Mouse (Mus musculus) urinary bladder, postnatal 10 days (tissue): ENCODE measurements around the gene Aanat.

ENCODE experiments used
- DNase-seq: peaks from one replicate; pipeline ENCODE4 v3.0.0; 2022; ENCODE audit warnings: low spot score

Gene Aanat

DNA sequence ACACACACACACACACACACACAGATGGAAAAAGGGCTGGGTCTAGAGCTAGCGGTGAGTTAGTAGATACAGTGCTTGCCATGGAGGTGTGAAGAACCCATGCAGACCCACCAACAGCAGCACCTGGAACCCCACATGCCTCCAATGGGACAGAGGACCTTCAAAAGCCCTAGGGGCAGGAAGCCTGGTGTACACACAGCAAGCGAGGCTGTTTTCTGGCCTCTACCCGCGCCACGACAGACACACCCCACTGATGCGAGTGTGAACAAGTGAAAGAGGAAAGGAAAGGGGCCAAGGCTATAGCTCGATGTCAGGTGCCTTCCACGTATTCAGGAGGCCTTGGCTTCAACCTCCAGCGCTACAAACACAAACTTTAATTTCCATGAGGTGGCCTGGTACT lies 25.7 kb downstream of the Aanat start:
- no peak for DNase-seq

DNA sequence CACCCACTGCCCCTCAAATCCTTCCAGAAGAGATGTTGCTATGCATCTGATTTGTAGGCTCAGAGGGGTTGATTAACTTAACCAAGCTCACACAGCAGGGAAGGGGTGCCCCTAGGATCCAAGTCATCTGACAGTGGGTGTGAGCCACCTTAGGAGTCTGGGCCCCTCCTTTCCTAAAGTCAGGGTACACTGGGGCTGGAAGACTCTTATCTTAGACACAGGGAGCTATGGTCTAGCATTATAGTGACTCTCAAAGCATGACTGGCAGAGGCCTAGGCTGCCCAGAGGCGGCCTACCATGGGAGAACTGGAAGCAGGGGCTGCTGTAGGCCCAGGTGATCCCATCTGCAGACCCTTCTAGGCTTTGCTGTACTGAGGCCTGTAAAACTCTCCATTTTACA lies 26.3 kb downstream of the Aanat start:
- no peak for DNase-seq

DNA sequence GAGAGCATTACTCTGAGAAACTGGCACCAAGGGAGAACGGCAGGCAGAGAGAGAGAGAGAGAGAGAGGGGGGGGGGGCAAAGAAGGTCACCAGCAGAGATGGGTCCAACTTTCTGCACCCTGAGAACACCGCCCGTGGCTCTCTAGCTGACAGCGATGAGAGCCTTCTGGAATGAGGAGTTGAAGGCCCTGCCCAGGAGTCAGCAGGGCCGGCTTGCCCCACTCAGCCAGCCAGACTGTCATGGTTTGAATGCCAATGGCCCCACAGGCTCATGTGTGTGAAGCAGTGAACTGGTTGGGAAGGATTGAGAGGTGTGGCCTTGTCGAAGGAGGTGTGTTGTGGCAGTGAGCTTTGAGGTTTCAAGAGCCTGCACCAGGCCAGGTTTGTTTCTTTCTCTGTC lies 27.0 kb downstream of the Aanat start:
- no peak for DNase-seq

DNA sequence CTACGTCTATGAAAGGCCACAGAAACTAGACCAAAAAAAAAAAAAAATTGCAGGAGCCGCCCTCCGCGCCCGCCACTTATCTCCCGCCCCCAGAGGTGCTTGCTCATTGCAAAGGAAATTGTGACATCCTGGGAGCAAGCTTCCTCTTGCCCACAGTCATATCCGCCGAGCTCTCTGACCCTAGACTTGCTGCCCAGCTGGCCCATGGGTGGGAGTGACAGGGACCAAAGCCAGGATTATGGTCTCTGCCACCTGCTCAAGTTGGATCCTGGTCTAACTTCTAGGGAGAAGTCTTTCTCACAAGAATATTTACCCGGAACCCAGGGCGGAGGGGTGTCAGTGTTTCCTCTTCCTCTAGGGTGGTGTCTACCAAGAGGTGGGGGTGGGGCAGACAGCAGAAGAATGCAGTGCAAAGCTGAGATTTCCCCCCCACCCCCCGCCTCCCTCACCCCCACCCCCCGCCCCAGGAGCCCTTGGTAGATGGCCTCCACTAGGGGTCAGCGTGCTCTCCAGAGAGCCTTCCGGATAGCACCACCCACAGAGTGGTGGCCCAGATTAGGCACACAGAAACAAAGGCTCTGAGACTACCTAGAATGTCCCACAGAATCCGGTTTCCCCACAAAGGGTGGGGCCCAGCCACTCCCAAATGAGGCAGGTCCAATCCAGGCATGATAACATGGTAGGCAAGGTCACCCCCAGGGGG lies 29.7 kb downstream of the Aanat start:
- DNase-seq, result no peak

DNA sequence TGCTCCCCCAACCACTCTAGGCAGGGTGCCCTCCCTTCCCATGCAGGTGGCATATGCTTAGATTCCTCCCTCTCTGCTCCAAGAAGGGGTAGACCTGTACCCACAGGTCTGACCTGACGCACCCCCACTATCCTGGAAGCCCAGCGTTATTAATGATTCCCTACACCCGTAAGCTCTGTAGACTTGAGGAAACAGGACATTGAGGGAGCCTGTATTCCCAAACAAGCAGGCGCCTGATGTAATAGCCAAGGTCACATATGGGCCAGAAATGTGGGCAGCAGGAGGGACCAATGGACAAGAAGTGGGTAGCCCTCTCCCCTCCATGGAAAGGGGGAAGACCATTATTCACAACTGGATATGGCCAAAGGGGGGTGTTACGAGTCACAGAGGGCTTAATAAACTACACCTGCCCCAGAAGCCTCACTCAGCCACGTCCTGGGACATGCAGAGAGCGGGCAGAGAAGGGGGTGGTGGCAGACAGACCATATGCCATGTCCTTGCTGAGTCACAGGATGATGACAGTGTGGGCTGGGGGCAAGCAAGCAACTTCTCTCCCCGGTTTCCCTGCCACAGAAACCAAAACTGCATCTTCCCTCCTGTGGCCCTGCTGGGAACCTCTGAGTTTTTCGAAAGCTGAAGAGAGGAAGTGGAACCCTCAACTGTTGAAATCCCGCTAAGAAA lies 30.3 kb downstream of the Aanat start:
- no peak for DNase-seq

DNA sequence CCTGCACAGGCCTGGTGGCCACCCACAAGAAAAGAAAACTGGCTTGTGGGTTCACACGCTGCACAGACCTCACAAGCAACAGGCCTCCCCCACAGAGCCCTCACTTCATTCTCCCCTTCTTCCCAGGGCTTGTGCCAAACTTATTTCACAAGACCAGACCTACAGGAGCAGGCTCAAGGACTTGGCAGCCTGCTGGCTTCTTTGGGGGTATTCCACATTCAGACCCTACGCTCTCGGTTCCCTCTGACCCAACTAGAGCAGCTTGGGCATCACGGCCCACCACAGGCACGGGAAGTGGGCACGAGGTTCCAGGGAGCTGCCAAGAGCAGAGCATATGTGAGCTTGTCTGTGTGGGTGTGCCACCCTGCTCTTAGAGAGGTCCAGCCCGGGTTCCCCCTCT lies 31.4 kb downstream of the Aanat start:
- no peak for DNase-seq

DNA sequence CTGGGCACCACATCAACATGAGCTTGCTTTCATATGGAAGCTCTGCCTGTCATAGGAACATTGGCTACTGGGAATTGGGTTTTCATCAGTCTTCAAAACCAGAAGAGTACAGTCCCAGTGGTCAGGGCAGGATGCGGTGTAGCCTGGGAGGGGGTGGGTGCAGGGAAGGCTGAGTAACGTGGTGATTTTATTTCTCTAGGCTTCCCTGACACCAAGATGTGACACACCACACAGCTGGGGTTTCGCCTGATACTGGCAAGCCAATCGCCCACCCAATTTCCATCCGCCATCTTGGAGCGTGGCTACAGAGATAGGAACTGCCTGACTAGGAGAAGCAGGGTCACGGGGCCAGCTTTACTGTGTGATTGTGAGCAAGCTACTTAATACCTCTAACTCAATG lies 32.4 kb downstream of the Aanat start:
- no peak for DNase-seq

DNA sequence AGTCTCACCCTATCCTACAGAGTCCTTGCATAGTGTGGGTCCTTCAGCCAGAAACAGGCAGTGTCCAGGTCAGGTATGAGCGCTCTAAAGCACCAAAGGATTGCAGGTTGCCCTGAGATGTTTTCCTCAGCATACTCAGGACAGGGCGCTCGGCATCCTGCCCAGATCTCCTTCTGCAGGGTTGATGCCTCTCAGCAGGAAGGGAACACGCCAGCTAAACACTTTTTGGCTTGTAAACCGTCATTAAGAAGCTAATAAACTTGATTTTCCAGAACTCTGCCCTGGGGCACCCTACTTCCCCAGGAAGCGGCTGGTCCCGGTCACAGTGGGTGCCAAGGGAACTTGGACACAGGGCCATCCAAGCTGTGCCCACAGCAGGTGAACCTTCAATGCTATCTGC lies 32.9 kb downstream of the Aanat start:
- no peak for DNase-seq

DNA sequence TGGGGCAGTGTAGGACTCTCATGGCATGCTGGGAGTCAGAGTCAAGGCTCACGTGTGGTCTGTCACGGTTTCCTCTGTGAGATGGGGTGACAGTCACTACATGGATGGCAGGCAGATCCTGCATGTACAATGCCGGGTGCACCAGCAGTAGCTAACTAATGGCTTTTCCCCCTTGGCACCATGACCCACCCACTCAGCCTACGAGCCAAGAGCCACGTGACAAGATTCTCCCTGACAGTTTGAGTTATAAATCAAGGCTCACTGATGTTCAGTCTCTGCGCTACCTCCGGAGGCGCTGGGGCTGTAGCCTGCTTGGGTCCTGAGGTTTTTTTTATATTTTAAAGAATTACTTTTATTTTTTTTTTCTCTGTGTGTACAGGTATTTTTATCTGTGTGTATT lies 33.3 kb downstream of the Aanat start:
- DNase-seq, result no peak

DNA sequence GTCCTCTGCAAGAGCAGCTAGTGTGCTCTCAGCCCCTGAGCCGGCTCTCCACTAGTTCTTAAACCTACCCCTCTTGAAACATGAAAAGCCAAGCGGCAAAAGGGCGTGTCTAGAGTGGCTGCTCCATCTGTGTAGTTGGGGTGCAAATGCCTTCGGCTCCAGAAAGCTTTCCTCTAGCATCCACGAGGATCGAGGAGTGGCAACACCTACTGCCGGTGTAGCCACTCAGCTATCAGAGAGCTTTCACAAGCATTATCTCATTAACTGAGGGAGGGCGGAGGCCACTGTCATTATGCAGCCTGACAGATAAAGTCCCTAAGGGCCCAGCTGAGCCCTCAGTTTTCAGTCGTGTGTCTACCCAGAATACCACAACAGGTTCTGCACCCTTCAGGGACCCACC lies 33.8 kb downstream of the Aanat start:
- DNase-seq, result no peak

DNA sequence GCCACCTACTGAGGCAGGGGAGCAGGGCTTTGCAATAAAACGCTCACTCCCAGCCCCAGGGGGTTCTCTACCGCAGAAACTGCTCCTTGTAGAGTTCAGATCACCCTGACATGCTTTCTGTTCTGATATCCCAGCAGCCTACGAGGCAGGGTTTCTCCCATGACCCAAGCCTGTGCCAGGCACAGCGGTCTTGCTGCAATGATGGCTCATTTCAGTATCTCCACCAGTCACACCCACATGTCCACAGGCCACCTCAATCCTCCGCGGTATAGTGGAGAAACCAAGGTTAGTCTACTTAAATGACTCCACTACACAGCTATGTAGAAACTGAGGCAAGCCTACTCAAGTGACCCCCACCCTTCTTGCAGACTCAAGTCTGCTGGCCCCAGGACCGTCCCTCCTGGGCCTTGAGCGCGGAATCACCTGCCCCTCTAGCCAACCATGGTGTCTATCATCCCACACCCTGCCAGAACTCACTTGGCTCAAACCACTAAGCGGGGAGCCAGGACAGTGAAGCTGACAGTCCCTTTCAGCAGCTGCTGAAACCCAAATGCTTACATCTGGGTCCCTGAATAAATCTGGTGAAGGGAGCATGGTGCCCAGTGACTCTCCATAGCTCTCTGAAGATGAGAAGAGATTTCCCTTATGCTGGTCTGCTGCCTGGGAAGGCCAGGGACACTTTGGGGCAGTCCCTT lies 34.5 kb downstream of the Aanat start:
- no peak for DNase-seq

DNA sequence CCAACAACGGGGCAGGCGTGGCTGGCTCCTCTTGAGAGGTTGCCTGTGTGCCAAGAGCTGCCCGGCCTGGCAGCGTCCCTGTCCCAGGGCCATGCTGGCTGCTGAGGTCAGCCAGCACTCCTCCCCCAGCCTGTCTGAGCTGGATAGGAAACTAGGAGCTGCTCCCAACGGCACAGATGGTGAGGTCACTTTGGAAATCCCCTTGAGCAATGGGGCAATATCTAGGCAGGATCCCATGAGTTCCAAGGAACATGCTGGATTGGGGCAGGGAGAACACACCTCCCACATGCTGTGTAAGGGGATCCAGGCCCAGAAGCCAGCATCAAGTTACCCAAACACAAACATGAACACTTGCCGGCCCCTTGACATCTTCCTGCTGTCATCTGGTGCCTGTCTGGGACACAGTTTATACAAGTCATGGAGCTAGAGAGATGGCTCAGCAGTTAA lies 35.0 kb downstream of the Aanat start:
- DNase-seq, result no peak

DNA sequence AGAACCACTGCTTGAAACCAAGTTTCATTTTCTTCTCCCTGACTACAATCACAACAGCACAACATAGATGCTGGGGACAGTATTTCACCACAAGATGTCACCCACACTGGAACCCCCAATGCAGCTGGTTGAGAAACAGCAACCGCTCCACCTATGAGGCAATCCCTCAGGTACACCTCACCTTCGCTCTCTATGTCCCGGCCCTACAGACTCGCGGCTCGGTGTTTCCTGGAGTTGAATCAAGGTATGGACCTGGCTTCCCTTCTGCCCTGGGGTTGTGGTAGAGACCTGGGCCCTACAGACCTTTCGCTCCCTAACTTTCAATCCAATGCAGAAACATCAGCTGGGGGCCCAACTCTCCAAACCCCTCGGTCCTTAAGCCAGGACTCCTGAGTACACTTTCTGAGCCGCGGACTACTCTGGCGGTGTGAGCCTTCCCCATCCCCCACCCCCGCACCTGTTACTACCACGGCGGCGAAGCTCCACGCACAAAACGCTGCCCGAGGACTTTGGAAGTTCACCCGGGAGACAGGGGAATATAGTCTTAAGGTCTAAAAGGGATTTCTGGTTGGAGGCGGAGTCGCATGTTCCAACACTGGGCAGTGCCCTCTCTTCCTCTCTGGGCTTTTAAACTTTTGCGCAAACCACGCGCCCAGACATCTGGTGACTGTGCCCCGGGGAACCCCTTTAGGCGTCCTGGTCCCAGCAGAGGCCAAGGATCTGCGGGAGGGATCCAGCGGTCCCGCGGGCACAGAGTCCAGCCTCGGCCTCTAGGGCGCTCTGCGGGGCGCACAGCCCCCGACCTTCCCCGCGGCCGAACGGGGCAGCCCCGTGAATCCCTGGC lies 37.3 kb downstream of the Aanat start:
- DNase-seq, result no peak

DNA sequence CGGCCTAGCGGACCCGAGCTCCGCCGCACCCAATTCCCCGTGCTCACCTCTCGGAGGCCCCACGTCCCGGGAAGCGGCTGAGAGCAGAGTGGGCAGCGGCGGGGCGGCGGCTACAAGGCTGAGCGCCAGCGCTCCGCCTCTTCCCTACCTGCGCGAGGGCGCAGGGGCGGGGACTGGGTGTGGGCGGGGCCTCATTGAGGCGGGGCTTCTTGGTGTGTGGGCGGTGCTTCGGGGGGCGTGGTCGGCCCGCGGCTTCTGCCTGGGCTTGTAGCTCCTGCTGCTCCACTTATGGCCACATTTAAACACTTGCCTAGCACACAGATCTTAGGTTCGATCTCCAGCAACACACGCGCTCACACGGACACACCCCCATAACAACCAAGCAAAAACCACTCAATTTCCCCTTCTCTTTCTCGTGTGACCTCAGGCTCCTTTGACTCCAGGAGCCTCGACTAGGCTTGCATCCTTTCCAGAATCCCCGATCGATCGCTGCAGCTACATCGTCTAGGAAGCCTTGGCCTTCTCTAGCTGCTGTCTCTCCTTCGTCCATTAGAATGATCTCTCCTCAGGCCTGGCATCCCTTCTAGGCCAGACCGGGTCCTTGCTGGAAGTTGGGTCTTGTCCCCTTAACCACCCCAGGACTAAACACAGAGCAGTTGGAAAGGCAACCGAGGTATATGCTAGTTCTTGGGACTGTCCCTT lies 38.0 kb downstream of the Aanat start:
- no peak for DNase-seq

DNA sequence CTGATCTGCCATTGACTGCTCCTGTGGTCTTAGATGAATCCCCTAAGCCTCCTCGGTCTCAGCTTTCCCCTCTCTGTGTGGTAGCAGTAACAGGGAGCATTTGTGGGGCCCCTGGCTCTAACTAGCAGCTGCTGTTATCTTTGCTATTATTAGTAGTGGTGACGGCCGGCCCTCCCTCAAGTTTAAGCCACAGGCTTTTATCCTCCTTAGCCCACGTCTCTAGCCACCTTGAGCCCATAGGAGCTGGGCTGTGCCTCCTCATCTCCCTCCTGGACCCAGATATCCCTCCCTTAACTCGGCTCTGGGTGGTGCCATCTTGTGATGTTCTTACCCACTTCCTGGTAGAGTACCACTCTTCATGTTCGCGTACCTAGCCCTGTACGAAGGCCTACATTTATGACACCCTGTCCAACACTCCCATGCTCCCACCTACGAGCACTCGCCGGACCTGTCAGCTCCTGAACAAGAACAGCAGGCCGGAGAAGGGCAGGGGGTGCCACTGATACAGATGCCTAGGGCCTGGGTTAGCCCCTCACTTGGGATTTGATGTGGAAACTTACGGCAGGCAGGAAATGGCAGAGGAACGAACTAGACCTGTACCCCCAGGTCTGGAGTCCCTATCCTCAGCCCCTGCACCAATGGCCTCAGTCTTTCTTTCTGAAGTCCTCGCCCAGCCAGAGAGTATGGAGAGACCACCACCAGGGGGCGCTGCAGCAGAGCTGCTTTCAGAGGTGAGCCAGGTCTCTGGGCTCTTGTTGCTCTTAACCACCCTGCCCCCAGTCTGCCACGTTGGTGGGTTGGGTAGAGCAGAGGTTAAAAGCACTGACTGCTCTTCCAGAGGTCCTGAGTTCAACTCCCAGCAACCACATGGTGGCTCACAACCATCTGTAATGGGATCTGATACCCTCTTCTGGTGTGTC lies 39.1 kb downstream of the Aanat start:
- no peak for DNase-seq

DNA sequence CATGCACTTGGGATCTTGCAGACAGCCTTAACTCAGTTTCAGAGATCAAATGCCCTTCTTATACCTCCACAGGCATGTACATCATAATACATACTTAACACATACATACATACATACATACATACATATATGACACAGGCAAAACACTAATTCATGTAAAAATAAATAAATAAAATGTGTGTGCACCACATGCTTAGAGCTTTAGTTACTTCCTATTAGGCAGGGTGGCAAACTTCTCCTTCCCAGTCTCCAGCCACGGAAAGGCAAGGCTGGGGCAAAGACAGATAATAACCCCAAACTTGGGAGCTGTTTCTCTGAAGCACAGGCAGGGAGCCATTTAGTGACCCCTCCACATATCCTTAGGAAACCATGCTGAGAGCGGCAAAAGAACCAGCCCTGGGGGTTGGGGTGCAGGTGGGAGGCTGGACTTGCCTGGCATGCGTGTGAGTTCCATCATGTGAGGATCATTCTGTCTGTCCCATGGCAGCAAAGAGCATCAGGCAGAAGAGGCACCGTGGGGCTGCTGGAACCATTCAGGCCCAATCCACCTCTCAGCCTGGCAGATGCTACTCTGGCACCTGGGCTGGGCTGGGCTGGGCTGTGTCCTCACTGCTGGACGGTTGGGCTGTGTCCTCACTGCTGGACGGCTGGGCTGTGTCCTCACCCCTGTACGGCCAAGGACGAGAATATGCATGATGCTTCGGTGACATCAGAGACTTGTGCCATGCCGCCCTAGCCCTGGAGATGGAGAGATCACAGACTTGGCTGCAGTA lies 40.3 kb downstream of the Aanat start, which contains the start of gene Rhbdf2:
Gene Rhbdf2, minus strand, starts transcription at position 721 of the 773 bp plus-strand sequence.
- no peak for DNase-seq

DNA sequence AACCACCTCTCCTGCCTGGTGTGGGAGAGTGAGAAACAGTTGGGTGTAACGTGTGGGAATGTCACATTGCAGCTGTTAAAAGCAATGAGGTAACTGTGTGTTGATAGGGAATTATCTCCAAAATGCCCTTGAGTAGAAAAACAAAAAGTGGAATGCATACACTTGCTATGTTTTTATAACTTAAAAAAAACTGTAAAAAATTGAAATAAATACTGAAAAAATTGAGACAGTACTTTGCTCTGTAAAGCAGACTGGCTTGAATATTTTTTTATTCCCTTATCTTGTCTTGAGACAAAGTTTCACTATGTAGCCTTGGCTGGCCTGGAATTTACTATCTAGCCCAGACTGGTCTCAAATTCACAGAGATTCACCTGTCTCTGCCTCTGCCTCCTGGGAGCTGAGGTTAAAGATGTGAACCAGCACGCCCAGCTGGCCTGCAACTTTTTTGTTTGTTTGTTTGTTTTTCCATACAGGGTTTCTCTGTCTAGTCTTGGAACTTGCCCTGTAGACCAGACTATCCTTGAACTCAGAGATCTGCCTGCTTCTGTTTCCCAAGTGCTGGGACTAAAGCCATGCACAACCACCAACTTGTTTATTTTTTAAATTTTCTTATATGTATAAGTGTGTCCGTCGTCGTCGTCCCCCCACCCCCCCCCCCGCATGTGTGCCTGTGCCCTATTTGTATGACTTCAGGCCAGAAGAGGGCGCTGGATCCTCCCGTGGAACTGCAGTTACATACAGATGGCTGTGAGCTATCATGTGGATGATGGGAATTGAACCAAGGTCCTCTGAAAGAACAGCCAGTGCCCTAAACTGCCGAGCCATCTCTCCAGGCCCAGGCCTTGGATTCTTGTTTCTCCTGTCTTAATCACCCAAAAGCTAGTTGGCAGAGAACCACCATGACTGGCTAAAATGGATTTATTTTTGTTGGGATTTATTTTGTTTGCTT lies 41.1 kb downstream of the Aanat start:
- DNase-seq, result no peak

DNA sequence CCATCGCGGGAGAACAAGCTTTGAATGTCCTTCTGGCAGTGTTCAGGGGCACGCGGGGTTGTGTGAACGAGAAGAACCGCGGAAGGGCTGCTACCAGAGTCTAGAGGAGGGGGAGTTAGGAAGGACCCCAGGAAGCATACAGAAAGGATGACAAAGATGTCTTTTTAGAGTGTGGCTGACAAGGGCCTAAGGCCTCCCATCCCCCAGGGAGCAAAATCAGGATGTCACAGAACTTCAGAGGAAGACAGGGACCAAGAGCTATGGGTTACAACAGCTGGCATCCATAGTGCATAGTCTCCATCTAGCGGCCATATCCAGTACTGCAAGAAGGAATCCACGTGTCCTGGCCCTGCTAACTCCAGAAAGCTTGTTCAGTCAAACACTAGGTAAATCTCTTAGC lies 42.5 kb downstream of the Aanat start:
- DNase-seq, result peak; percentile 66

DNA sequence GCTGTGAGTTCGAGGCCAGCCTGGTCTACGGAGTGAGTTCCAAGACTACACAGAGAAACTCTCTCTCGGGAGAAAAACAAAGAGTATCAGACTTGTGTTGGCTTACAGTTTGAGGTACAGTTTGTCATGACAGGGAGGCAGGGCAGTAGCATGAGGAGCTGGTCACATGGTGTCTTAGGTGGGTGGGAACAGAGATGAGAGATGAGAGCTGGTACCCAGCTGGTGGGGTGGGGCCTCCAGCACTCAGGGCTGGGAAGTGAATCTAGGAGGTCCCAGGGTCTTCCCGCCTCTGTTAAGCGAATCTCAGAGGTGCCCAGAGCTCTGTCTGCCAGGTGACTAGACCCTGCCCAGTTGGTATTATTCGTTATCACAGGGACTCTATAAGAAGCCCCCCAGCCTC lies 43.2 kb downstream of the Aanat start:
- DNase-seq, result no peak
